Mouse (Mus musculus) T-helper 2 cell (primary cell): ENCODE measurements around the gene Lin37.

Source experiments
- in situ Hi-C: fragments of 300-600 bp; cut with MboI, MseI; formaldehyde crosslinking; loops from one replicate; pipeline ENCODE4 v1.15.1; 2025; ENCODE audit warnings: high pct_unique_total_duplicates

The Lin37 gene

GRCm38 (mm10) chr7:30552102-30553020 lies 7.3 kb downstream of the Lin37 start, which contains the start of the genes Hspb6 and Proser3:
TSS of gene Hspb6 (plus strand) at chr7:30552178.
TSS of gene Proser3 (minus strand) at chr7:30552299.
- in situ Hi-C loops, result no loop called here

GRCm38 (mm10) chr7:30551445-30552101 lies 8.1 kb downstream of the Lin37 start:
- in situ Hi-C loops, result no loop called here

- in situ Hi-C loops, result no loop called here
Observed at GRCm38 (mm10) chr7:30550603-30551002, 9.0 kb downstream of the Lin37 start.

GRCm38 (mm10) chr7:30549880-30550279 lies 9.8 kb downstream of the Lin37 start:
- in situ Hi-C loops, result no loop called here

- in situ Hi-C loops, result no loop called here
Observed at GRCm38 (mm10) chr7:30544327-30544726, 15.3 kb downstream of the Lin37 start.

- in situ Hi-C loops, result no loop called here
Observed at GRCm38 (mm10) chr7:30540572-30540971, 19.1 kb downstream of the Lin37 start.

GRCm38 (mm10) chr7:30534633-30535577 lies 24.7 kb downstream of the Lin37 start, which contains the start of gene Arhgap33:
TSS of gene Arhgap33 (minus strand) at chr7:30535060.
- in situ Hi-C loops, result no loop called here

- in situ Hi-C loops, result no loop called here
Observed at GRCm38 (mm10) chr7:30533941-30534632, 25.6 kb downstream of the Lin37 start.

- in situ Hi-C loops, result no loop called here
Observed at GRCm38 (mm10) chr7:30532931-30533330, 26.7 kb downstream of the Lin37 start.

- in situ Hi-C loops, result no loop called here
Observed at GRCm38 (mm10) chr7:30531291-30531815, 28.3 kb downstream of the Lin37 start.

- in situ Hi-C loops, result no loop called here
Observed at GRCm38 (mm10) chr7:30526981-30527380, 32.7 kb downstream of the Lin37 start.

- in situ Hi-C loops, result no loop called here
Observed at GRCm38 (mm10) chr7:30526399-30526798, 33.2 kb downstream of the Lin37 start.

- in situ Hi-C loops, result no loop called here
Observed at GRCm38 (mm10) chr7:30525954-30526353, 33.7 kb downstream of the Lin37 start.

GRCm38 (mm10) chr7:30524487-30524886 lies 35.2 kb downstream of the Lin37 start:
- in situ Hi-C loops, result loop anchor here (25.0 kb wide), 1 partner anchor 1112 kb away; no protein-coding TSS in a partner anchor

GRCm38 (mm10) chr7:30522871-30523270 lies 36.8 kb downstream of the Lin37 start:
- in situ Hi-C loops, result loop anchor here (25.0 kb wide), 1 partner anchor 1111 kb away; no protein-coding TSS in a partner anchor

GRCm38 (mm10) chr7:30520856-30521255 lies 38.8 kb downstream of the Lin37 start:
- in situ Hi-C loops, result loop anchor here (25.0 kb wide), 1 partner anchor 1109 kb away; no protein-coding TSS in a partner anchor

GRCm38 (mm10) chr7:30520396-30520795 lies 39.2 kb downstream of the Lin37 start:
- in situ Hi-C loops, result loop anchor here (25.0 kb wide), 1 partner anchor 1108 kb away; no protein-coding TSS in a partner anchor

GRCm38 (mm10) chr7:30518325-30518724 lies 41.3 kb downstream of the Lin37 start:
- in situ Hi-C loops, result loop anchor here (25.0 kb wide), 1 partner anchor 1106 kb away; no protein-coding TSS in a partner anchor

- in situ Hi-C loops, result loop anchor here (25.0 kb wide), 1 partner anchor 1103 kb away; no protein-coding TSS in a partner anchor
Observed at GRCm38 (mm10) chr7:30515003-30515760, 44.5 kb downstream of the Lin37 start.
